Mouse (Mus musculus) neural tube, embryonic 14.5 days (tissue): ENCODE measurements at regions not wholly inside any gene's neighbourhood (a gene's known extent, or its start where the extent isn't known, plus 50 kb on each side); places are given as distances from the start of the nearest gene placed in this dataset.
A peak's percentile ranks its signal among the peaks of the same experiment; 100 is the strongest.
"Not testable (repeated sequence)": the region's sequence is repeated elsewhere in the genome, so short reads cannot be mapped to it uniquely, and the experiment has no call there.

ENCODE experiments used
- ATAC-seq: fragments of 200-750 bp; cut with Nextera tagmentation; 2 replicates; pipeline ENCODE4 v1.8.0; 2017; ENCODE audit warnings: low read depth, mild to moderate bottlenecking, moderate TSS enrichment, moderate library complexity
- H3K27ac ChIP-seq: fragments of 300-500 bp; sonication (generic); 2 replicates; pipeline ENCODE4 v1.5.1; 2014; ENCODE audit warnings: low read depth, mild to moderate bottlenecking, control low read depth, low read length, moderate library complexity, mixed read lengths
- H3K27me3 ChIP-seq: fragments of 300-500 bp; sonication (generic); 2 replicates; pipeline ENCODE4 v1.6.1; 2014; ENCODE audit warnings: low read length; ENCODE audit not compliant: control insufficient read depth, insufficient read depth
- H3K36me3 ChIP-seq: fragments of 300-500 bp; sonication (generic); 2 replicates; pipeline ENCODE4 v1.6.1; 2014; ENCODE audit warnings: low read length, mixed read lengths; ENCODE audit not compliant: control insufficient read depth, insufficient read depth
- H3K4me1 ChIP-seq: fragments of 300-500 bp; sonication (generic); 2 replicates; pipeline ENCODE4 v1.6.1; 2014; ENCODE audit warnings: low read length; ENCODE audit not compliant: control insufficient read depth, insufficient read depth
- H3K4me2 ChIP-seq: fragments of 300-500 bp; sonication (generic); 2 replicates; pipeline ENCODE4 v1.6.1; 2014; ENCODE audit warnings: mild to moderate bottlenecking, low read depth, low read length, control low read depth
- H3K4me3 ChIP-seq: fragments of 300-500 bp; sonication (generic); 2 replicates; pipeline ENCODE4 v1.5.1; 2014; ENCODE audit warnings: low read depth, low read length, control low read depth, mixed read lengths
- H3K9ac ChIP-seq: fragments of 300-500 bp; sonication (generic); replicated peaks from 2 replicates; pipeline ENCODE4 v1.6.1; 2014; ENCODE audit warnings: low read depth, mild to moderate bottlenecking, control low read depth, low read length, mixed read lengths
- H3K9me3 ChIP-seq: fragments of 300-500 bp; sonication (generic); 2 replicates; pipeline ENCODE4 v1.6.1; 2016; ENCODE audit warnings: low read length; ENCODE audit not compliant: control insufficient read depth
- WGBS: fragments of 180-500 bp; shearing (Covaris S2); extraction: QIAGEN DNeasy Blood & Tissue Kit; methylation state at CpG from one replicate; pipeline ENCODE4 v1.1.7; 2014; 5-methylcytosine and 5-hydroxymethylcytosine counted together

GRCm38 (mm10) chr9:30624481-30624880, 197.6 kb downstream of the Snx19 start:
- H3K4me3 ChIP-seq: no peak overlapping the region
- H3K4me1 ChIP-seq: no peaks in the 10 kb centered on the region
- no peaks in the 10 kb centered on the region for H3K36me3 ChIP-seq
- no peaks in the 10 kb centered on the region for H3K27me3 ChIP-seq
- ATAC-seq: no peak
- H3K4me2 ChIP-seq: no peak overlapping the region
- 83% methylated on average over 5 of the region's 5 CpGs for WGBS
- H3K9me3 ChIP-seq: no peaks in the 10 kb centered on the region
- no peak overlapping the region for H3K9ac ChIP-seq
- H3K27ac ChIP-seq: no peak overlapping the region

GRCm38 (mm10) chr9:30619325-30619724, 192.4 kb downstream of the Snx19 start:
- no peak for ATAC-seq
- H3K27me3 ChIP-seq: no peaks in the 10 kb centered on the region
- H3K27ac ChIP-seq: no peak overlapping the region
- no peak overlapping the region for H3K9ac ChIP-seq
- H3K36me3 ChIP-seq: no peaks in the 10 kb centered on the region
- no peaks in the 10 kb centered on the region for H3K9me3 ChIP-seq
- H3K4me2 ChIP-seq: no peak overlapping the region
- H3K4me3 ChIP-seq: no peak overlapping the region
- 89% methylated on average over 2 of the region's 2 CpGs for WGBS
- no peaks in the 10 kb centered on the region for H3K4me1 ChIP-seq

DNA sequence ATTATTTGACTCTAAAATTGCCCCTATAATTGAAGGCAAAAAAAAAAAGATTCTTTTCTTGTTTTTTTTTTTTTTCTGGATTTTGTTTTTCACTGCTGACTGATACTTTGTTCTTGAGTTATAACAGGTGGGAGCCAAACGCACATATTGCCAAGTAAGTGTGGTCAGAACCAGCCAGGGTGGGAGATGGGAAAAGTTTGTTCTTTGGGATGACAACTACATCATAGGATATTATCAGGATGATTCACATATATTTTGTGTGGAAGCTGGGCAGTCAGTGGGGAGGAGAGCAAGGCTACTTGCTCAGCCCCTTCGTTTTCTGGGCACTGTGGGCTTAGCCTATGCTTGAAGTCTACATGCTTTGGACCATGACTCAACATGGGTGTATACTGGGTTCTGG, 191.3 kb downstream of the Snx19 start:
- no peak overlapping the region for H3K4me3 ChIP-seq
- no peak overlapping the region for H3K27ac ChIP-seq
- H3K36me3 ChIP-seq: no peaks in the 10 kb centered on the region
- H3K27me3 ChIP-seq: no peaks in the 10 kb centered on the region
- no peaks in the 10 kb centered on the region for H3K9me3 ChIP-seq
- H3K4me1 ChIP-seq: no peaks in the 10 kb centered on the region
- no peak for ATAC-seq
- no peak overlapping the region for H3K4me2 ChIP-seq
- 89% methylated on average over 2 of the region's 2 CpGs for WGBS
- H3K9ac ChIP-seq: no peak overlapping the region

GRCm38 (mm10) chr9:30613715-30614114, 186.8 kb downstream of the Snx19 start:
- Histone ChIP-seq H3K9ac (no peak overlapping the region), H3K4me2 (0 out of 2 replicates have a peak overlapping the region, but pooled peaks have one; percentile 14), H3K4me3 (no peak overlapping the region), H3K27ac (no peak overlapping the region), H3K9me3 (no peaks in the 10 kb centered on the region), H3K27me3 (no peaks in the 10 kb centered on the region), H3K36me3 (no peaks in the 10 kb centered on the region), H3K4me1 (no peaks in the 10 kb centered on the region)
- 43% methylated on average over 6 of the region's 6 CpGs for WGBS
- no peak for ATAC-seq

DNA sequence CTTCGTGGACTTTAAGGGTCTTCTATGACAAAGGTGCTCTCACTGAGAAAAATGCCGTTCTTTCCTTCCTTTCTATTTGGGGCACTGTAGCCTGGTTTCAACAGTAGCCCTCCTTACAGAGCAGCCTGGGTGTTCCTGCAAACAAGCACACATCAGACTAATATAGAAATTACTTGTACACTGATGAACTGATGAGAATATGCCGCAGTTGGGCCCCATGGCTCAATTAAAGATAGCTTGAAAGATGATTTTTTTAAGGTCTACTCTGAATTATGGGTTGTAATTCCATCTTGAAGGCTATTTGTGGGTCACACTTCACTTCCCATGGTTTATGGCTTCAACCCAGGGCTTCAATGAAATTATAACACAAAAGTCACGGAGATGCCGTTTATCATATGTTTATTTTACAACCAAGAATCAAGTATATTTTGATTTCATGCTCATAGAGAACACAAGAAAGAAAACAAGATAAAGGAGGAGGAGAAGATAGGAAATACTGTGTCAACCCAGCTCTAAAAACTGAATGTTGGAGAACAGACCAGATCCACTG, 186.2 kb downstream of the Snx19 start:
- Histone ChIP-seq H3K27me3 (no peaks in the 10 kb centered on the region), H3K4me2 (no peak overlapping the region), H3K27ac (no peak overlapping the region), H3K36me3 (no peaks in the 10 kb centered on the region), H3K9me3 (no peaks in the 10 kb centered on the region), H3K4me1 (no peaks in the 10 kb centered on the region), H3K4me3 (no peak overlapping the region), H3K9ac (no peak overlapping the region)
- WGBS: 78% methylated on average over 5 of the region's 5 CpGs
- no peak for ATAC-seq

DNA sequence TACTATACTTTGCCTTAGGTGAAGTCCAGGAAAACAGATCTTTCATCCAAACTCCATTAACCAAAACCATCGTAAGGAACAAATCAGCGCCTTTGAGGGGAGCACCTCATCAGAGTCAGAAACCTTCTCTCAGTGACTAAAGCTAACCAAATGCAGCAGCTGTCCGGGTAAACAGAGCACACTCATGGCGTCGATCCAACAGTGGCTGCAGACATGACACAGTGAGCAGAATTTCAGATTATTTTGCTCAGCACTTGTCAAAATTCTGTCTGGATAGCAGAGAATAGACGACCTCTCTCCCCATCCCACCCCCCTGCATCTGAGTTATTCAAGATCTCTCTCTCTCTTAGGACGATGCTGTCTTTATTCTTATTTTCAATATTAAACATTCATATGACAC, 183.4 kb downstream of the Snx19 start:
- WGBS: 87% methylated on average over 7 of the region's 7 CpGs
- Histone ChIP-seq H3K36me3 (no peaks in the 10 kb centered on the region), H3K4me2 (no peak overlapping the region), H3K27me3 (no peaks in the 10 kb centered on the region), H3K9me3 (no peaks in the 10 kb centered on the region), H3K4me3 (no peak overlapping the region), H3K27ac (no peak overlapping the region), H3K4me1 (no peaks in the 10 kb centered on the region), H3K9ac (no peak overlapping the region)
- ATAC-seq: no peak

DNA sequence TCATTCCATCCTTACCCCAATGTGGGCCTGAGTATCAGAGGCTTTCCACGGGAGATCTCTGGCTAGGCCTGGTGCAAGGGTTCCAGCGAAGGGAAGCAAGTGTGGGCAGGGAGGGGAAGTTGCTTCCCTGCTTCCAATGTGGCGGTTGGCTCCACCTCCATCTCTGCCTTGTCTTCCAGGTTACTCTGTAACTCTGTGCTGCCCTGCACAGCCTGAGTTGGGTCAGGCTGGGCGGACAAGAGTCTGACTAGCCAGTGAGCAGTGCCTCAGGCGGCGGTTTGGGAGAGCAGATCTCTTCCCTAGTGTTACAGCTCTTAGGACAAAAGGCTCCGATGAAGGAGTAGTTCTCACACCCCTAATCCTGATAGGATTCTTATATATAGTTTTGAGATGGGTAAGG, 172.8 kb downstream of the Snx19 start:
- H3K9ac ChIP-seq: no peak overlapping the region
- no peak overlapping the region for H3K4me2 ChIP-seq
- H3K4me1 ChIP-seq: no peaks in the 10 kb centered on the region
- no peak overlapping the region for H3K4me3 ChIP-seq
- H3K27ac ChIP-seq: no peak overlapping the region
- no peaks in the 10 kb centered on the region for H3K36me3 ChIP-seq
- 83% methylated on average over 7 of the region's 7 CpGs for WGBS
- H3K9me3 ChIP-seq: no peaks in the 10 kb centered on the region
- ATAC-seq: no peak
- H3K27me3 ChIP-seq: no peaks in the 10 kb centered on the region

DNA sequence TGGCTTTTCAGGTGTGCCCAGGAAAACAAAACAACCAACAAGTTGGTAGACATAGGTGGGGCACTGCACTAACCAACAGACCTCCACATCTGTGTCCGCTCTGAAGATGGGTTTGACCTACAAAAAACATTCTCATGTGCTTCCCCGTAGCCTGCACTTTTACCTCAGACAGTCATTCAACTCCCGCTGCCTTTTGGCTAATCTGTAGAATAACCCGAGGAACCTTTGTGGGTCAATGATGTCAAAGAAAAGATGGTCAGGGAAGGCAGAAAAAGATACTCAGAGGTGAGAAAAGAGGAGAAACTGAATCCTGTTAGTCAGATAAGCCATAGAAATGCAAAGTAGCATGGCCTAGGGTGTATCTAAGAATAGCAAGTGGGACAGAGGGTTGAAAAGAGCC, 170.8 kb downstream of the Snx19 start:
- ATAC-seq: no peak
- Histone ChIP-seq H3K36me3 (no peaks in the 10 kb centered on the region), H3K9me3 (no peaks in the 10 kb centered on the region), H3K27me3 (no peaks in the 10 kb centered on the region), H3K9ac (no peak overlapping the region), H3K4me3 (no peak overlapping the region), H3K4me2 (no peak overlapping the region), H3K4me1 (no peaks in the 10 kb centered on the region), H3K27ac (no peak overlapping the region)
- WGBS: 73% methylated on average over 4 of the region's 4 CpGs

DNA sequence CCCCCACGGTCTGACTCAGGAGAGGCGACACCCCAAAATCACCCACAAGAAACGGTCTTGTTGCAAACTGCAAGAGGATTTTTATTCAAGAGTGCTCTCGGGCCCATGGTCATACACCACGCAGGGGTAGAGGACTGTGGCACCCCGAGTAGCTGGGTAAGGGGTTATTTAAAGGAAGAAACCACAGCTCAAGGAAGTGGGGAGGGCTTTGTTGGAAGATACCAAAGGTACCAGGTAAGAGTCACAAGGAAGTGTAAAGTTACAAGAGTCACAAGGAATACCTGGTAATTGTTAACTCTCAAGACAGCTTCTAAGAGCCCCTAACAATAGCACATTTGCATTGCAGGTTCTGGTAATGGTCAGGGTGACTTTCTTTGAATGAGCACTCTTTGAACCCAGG, 170.2 kb downstream of the Snx19 start:
- not testable (repeated sequence) for H3K4me3 ChIP-seq, H3K9ac ChIP-seq, H3K27me3 ChIP-seq, H3K4me2 ChIP-seq, H3K36me3 ChIP-seq, H3K9me3 ChIP-seq, H3K4me1 ChIP-seq, H3K27ac ChIP-seq, ATAC-seq
- 77% methylated on average over 6 of the region's 6 CpGs for WGBS

DNA sequence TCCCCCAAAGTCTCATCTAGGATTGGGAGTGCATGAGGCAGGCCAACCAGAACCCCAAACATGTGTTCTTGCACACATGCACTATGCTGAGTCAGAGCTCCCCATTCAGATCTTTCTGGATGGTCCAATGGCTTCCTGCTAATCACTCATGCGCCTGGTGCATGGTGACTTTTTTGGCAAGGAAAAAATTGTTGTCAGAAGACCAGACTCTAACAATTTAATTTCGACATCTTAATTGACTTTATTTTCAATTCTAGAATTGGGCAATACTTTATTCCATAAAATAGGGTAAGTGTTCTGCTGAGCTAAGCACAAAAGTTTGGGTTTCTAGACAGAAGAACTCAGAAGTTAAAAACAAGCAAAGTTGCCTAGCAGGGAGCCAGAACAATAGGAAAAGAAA, 165.7 kb downstream of the Snx19 start:
- H3K4me1 ChIP-seq: no peaks in the 10 kb centered on the region
- H3K9ac ChIP-seq: no peak overlapping the region
- H3K36me3 ChIP-seq: no peaks in the 10 kb centered on the region
- no peak overlapping the region for H3K27ac ChIP-seq
- WGBS: 98% methylated on average over 2 of the region's 2 CpGs
- ATAC-seq: no peak
- no peaks in the 10 kb centered on the region for H3K27me3 ChIP-seq
- no peak overlapping the region for H3K4me3 ChIP-seq
- H3K4me2 ChIP-seq: no peak overlapping the region
- H3K9me3 ChIP-seq: no peaks in the 10 kb centered on the region
